Mouse (Mus musculus) kidney, postnatal 14 days (tissue): ENCODE results near the gene Olfr1080.
"Not testable (repeated sequence)": the region's sequence is repeated elsewhere in the genome, so short reads cannot be mapped to it uniquely, and the experiment has no call there.

ENCODE experiments used
- DNase-seq: peaks from one replicate; pipeline ENCODE4 v3.0.0; 2022; ENCODE audit warnings: mixed read lengths

The Olfr1080 gene

GRCm38 (mm10) chr2:86558135-86558534 lies at the start of gene Olfr1080:
Olfr1080 (minus strand) TSS chr2:86558235.
- not testable (repeated sequence) for DNase-seq

GRCm38 (mm10) chr2:86598866-86599265 lies 40.8 kb upstream of the Olfr1080 start, which contains the start of gene Olfr1082:
Olfr1082 (minus strand) TSS chr2:86598966.
- DNase-seq = not testable (repeated sequence)

- DNase-seq = no peak
Measured at GRCm38 (mm10) chr2:86542380-86542779, 15.7 kb downstream of the Olfr1080 start, which contains the start of gene Olfr1079. Olfr1079 (minus strand) TSS chr2:86542480.

GRCm38 (mm10) chr2:86530991-86531390 lies 27.0 kb downstream of the Olfr1080 start:
- DNase-seq = no peak

GRCm38 (mm10) chr2:86508161-86508560 lies 49.9 kb downstream of the Olfr1080 start, which contains the start of gene Olfr1076:
Olfr1076 (plus strand) TSS chr2:86508461.
- no peak for DNase-seq
